Mouse (Mus musculus) spleen, adult 18-20 months (tissue): ENCODE results near the gene Aff4.
"Not testable (repeated sequence)": the region's sequence is repeated elsewhere in the genome, so short reads cannot be mapped to it uniquely, and the experiment has no call there.

Experiments used
- DNase-seq, 2 experiments: peaks; one replicate each; pipeline ENCODE4 v3.0.0; 2022; ENCODE audit warnings: mixed read lengths in 2 of 2

Gene Aff4

GRCm38 (mm10) chr11:53350291-53351223 lies at the start of gene Aff4:
Gene Aff4 (plus strand): TSS chr11:53350833.
- peak; percentile 84 to 86 for DNase-seq

GRCm38 (mm10) chr11:53301167-53301515 lies 49.5 kb upstream of the Aff4 start:
- no peak for DNase-seq

- no peak for DNase-seq
Measured at GRCm38 (mm10) chr11:53304044-53304840, 46.4 kb upstream of the Aff4 start.

GRCm38 (mm10) chr11:53306965-53307364 lies 43.7 kb upstream of the Aff4 start:
- DNase-seq: no peak

GRCm38 (mm10) chr11:53307558-53308065 lies 43.0 kb upstream of the Aff4 start:
- DNase-seq: no peak

- DNase-seq: no peak
Measured at GRCm38 (mm10) chr11:53308251-53308864, 42.3 kb upstream of the Aff4 start.

- DNase-seq: no peak
Measured at GRCm38 (mm10) chr11:53308884-53309310, 41.7 kb upstream of the Aff4 start.

- DNase-seq: no peak
Measured at GRCm38 (mm10) chr11:53311385-53311784, 39.2 kb upstream of the Aff4 start.

- DNase-seq: not testable (repeated sequence)
Measured at GRCm38 (mm10) chr11:53312823-53313222, 37.8 kb upstream of the Aff4 start.

GRCm38 (mm10) chr11:53314770-53315173 lies 35.9 kb upstream of the Aff4 start:
- no peak for DNase-seq

- no peak for DNase-seq
Measured at GRCm38 (mm10) chr11:53316996-53317395, 33.6 kb upstream of the Aff4 start.

- DNase-seq: no peak
Measured at GRCm38 (mm10) chr11:53318041-53318440, 32.6 kb upstream of the Aff4 start.

- not testable (repeated sequence) for DNase-seq
Measured at GRCm38 (mm10) chr11:53318568-53318967, 32.1 kb upstream of the Aff4 start.

- not testable (repeated sequence) for DNase-seq
Measured at GRCm38 (mm10) chr11:53319867-53320266, 30.8 kb upstream of the Aff4 start.

GRCm38 (mm10) chr11:53324512-53324968 lies 26.1 kb upstream of the Aff4 start, which contains the start of gene Zcchc10:
Gene Zcchc10 (plus strand): TSS chr11:53324679.
- DNase-seq: peak; percentile 76 to 88

GRCm38 (mm10) chr11:53330325-53330724 lies 20.3 kb upstream of the Aff4 start:
- no peak for DNase-seq

- no peak for DNase-seq
Measured at GRCm38 (mm10) chr11:53331121-53331520, 19.5 kb upstream of the Aff4 start.

- DNase-seq: no peak
Measured at GRCm38 (mm10) chr11:53332076-53332680, 18.5 kb upstream of the Aff4 start.

GRCm38 (mm10) chr11:53335505-53336181 lies 15.0 kb upstream of the Aff4 start:
- DNase-seq: no peak

GRCm38 (mm10) chr11:53336182-53336571 lies 14.5 kb upstream of the Aff4 start:
- DNase-seq: no peak

GRCm38 (mm10) chr11:53336924-53337323 lies 13.7 kb upstream of the Aff4 start:
- DNase-seq: no peak

- no peak for DNase-seq
Measured at GRCm38 (mm10) chr11:53337684-53338083, 12.9 kb upstream of the Aff4 start.
